Mouse (Mus musculus): ENCODE data around the gene Dab2. TPM values are rescaled to one million over a fixed set of nuclear protein-coding genes. Genes with fewer than 3 reads are reported as not detected.

The Dab2 gene
- not detected for polyA plus RNA-seq (2017; shearing (Covaris generic))

GRCm38 (mm10) chr15:6299554-6299953, at the start of gene Dab2:
TSS of gene Dab2 (plus strand) at chr15:6299788.

GRCm38 (mm10) chr15:6445135-6445534, 145.5 kb downstream of the Dab2 start, which contains the start of gene C9:
TSS of gene C9 (plus strand) at chr15:6445327.

Other genes starting within 250 kb of the Dab2 start
- not detected for gene C9, start 145.5 kb downstream of the Dab2 start, polyA plus RNA-seq (2017; shearing (Covaris generic))
- gene Fyb, start 223.1 kb downstream of the Dab2 start, polyA plus RNA-seq (2017; shearing (Covaris generic)): 742 TPM

Data from naive thymus-derived CD4-positive, alpha-beta T cell, adult 5 months (primary cell).